Mouse (Mus musculus) heart, embryonic 10.5 days (tissue): Measurements from ENCODE around the gene Pccb. TPM values are rescaled to one million over a fixed set of nuclear protein-coding genes. Genes with fewer than 3 reads are reported as not detected.

Source experiments
- DNase-seq: peaks from one replicate; pipeline ENCODE4 v3.0.0-alpha.2; 2017; ENCODE audit warnings: low spot score
- H3K27ac ChIP-seq: fragments of 300-500 bp; sonication (generic); 2 replicates; pipeline ENCODE4 v1.5.1; 2016; ENCODE audit warnings: mild to moderate bottlenecking
- H3K27me3 ChIP-seq: fragments of 300-500 bp; sonication (generic); 2 replicates; pipeline ENCODE4 v1.6.1; 2016; ENCODE audit warnings: mild to moderate bottlenecking; ENCODE audit not compliant: poor library complexity, insufficient read depth, severe bottlenecking
- H3K36me3 ChIP-seq: fragments of 300-500 bp; sonication (generic); 2 replicates; pipeline ENCODE4 v1.6.1; 2016; ENCODE audit warnings: mild to moderate bottlenecking, moderate library complexity
- H3K4me1 ChIP-seq: fragments of 300-500 bp; sonication (generic); 2 replicates; pipeline ENCODE4 v1.6.1; 2016; ENCODE audit warnings: mild to moderate bottlenecking
- H3K4me3 ChIP-seq: fragments of 300-500 bp; sonication (generic); 2 replicates; pipeline ENCODE4 v1.5.1; 2016; ENCODE audit warnings: mild to moderate bottlenecking, moderate library complexity
- H3K9me3 ChIP-seq: fragments of 300-500 bp; sonication (generic); 2 replicates; pipeline ENCODE4 v1.6.1; 2016; ENCODE audit warnings: mild to moderate bottlenecking, moderate library complexity
- WGBS: fragments of 180-500 bp; shearing (Covaris S2); methylation state at CpG from one replicate; pipeline ENCODE4 v1.1.7; 2016; 5-methylcytosine and 5-hydroxymethylcytosine counted together
- polyA plus RNA-seq: library from polyadenylated mRNA; unstranded; fragments of >200 nt; fragmentation: Nextera tagmentation; extraction: Ambion mirVana; gene quantifications from 2 replicates; pipeline ENCODE4 v1.2.1, GENCODE M21; 2016

Gene Pccb
- polyA plus RNA-seq, 1 experiment from 2014 or later: 15.7 TPM

DNA sequence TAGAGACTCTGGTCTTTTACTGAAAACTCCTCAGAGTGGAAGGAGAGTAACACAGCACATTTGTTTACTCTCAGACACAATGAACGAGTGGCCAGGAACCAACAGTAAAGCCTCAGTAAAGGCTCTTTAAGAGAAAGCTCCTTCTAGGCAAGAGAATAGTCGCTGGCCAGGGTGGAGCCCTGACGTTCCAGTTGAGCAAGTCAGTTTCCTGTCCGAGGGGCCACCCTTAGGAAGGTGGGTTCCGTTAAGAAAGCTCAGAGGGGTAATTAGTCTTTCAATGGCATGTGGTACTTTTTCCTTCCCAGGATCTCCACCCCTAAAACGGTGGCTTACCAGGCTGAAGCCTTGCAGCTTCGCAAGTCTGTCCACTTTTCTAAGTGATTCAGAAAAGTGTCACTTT is 2.7 kb upstream of the Pccb start:
- 40% methylated on average over 7 of the region's 7 CpGs for WGBS
- Histone ChIP-seq H3K4me3 (no peak overlapping the region), H3K36me3 (no peaks in the 10 kb centered on the region), H3K9me3 (no peaks in the 10 kb centered on the region), H3K4me1 (peaks cover 12% of the 10 kb centered on the region; the same call in 1 of the 2 replicates), H3K27ac (no peak overlapping the region), H3K27me3 (no peaks in the 10 kb centered on the region)
- no peak for DNase-seq

DNA sequence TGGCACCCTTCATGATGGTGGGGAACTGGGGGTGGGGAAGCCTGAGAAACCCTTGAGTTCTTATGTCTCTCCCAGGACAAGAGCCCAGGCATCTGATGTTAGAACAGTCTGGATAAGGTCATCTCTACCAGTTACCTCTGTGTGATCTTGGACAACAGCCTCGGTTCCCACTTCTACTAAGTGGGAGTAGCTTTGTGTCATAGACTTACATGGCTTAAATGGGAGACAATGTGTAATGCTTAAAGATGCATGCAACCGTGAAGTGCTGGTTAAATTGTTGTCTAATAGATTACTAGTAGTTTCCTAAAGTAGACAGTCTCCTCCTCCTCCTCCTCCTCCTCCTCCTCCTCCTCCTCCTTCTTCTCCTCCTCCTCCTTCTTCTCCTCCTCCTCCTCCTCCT is 2.2 kb upstream of the Pccb start:
- no peak overlapping the region for H3K4me3 ChIP-seq
- no peaks in the 10 kb centered on the region for H3K27me3 ChIP-seq
- H3K27ac ChIP-seq: no peak overlapping the region
- WGBS: 88% methylated on average over 2 of the region's 2 CpGs
- H3K4me1 ChIP-seq: peaks cover 12% of the 10 kb centered on the region; the same call in 1 of the 2 replicates
- H3K36me3 ChIP-seq: 0 out of 2 replicates have a peak, but pooled peaks cover 1% of the 10 kb centered on the region
- no peaks in the 10 kb centered on the region for H3K9me3 ChIP-seq
- no peak for DNase-seq

- Histone ChIP-seq H3K36me3 (0 out of 2 replicates have a peak, but pooled peaks cover 6% of the 10 kb centered on the region), H3K4me1 (peaks cover 12% of the 10 kb centered on the region; the same call in 1 of the 2 replicates), H3K27me3 (no peaks in the 10 kb centered on the region), H3K9me3 (no peaks in the 10 kb centered on the region), H3K27ac (no peak overlapping the region), H3K4me3 (no peak overlapping the region)
- 83% methylated on average over 12 of the region's 15 CpGs for WGBS
- DNase-seq: no peak
These were observed 1.3 kb upstream of the Pccb start for GRCm38 (mm10) chr9:101035836-101036596.

DNA sequence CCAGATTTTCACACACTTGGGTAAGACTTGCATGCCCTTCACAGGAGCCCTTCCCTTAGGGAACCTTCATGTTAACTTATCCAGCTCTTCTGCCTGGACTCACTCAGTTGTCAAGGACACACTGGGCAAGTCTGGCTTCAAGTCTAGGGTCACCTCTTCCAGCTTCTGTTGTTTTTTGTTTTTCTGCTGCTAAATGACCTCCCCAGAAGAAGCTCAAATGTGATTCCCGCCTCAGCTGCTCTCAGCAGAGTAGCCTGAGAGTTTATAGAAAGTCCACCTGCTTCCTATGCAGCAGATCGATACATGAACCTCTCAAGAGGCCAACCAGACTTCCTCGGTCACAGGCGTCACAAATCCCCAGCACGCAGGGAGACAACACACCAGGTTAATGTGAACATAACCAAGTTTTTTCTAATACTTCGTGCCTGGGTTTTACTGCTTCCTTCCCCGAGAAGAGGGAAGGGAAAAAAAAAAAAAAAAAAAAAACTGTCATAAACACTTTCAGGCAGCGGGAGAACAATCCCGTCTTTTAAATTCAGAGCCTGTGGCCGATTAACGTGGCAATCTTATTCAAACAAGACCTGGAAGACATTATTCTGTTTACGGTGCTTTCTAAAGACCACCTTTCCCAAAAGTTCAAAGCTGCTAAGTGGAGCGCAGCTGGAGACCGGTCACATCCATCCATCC is 794 bp downstream of the Pccb start:
- H3K4me1 ChIP-seq: peaks cover 12% of the 10 kb centered on the region; the same call in 1 of the 2 replicates
- no peaks in the 10 kb centered on the region for H3K27me3 ChIP-seq
- 9% methylated on average over 14 of the region's 14 CpGs for WGBS
- H3K27ac ChIP-seq: peak overlapping the region; percentile 97
- peaks cover 11% of the 10 kb centered on the region for H3K36me3 ChIP-seq
- H3K9me3 ChIP-seq: no peaks in the 10 kb centered on the region
- H3K4me3 ChIP-seq: peak overlapping the region; percentile 75
- DNase-seq: no peak

DNA sequence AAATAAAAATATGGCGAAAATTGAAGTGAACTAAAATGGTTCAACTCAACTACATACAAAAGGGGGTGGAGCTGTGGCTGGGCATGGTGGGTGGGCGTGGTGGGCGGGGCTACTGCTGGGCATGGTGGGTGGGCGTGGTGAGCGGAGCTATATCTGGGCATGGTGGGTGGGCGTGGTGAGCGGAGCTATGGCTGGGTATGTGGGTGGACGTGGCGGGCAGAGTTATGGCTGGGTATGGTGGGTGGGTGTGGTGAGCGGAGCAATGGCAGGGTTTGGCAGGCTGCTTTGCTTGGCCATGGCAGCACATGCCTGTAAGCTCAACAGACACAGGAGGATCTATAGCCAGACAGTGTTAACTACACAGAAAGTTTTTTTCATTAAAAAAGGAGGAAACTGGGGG is 15.9 kb downstream of the Pccb start:
- Histone ChIP-seq H3K9me3 (no peaks in the 10 kb centered on the region), H3K4me1 (0 out of 2 replicates have a peak, but pooled peaks cover 6% of the 10 kb centered on the region), H3K27ac (no peak overlapping the region), H3K4me3 (no peak overlapping the region), H3K36me3 (peaks cover 30% of the 10 kb centered on the region), H3K27me3 (no peaks in the 10 kb centered on the region)
- DNase-seq: no peak
- WGBS: 91% methylated on average over 10 of the region's 10 CpGs

DNA sequence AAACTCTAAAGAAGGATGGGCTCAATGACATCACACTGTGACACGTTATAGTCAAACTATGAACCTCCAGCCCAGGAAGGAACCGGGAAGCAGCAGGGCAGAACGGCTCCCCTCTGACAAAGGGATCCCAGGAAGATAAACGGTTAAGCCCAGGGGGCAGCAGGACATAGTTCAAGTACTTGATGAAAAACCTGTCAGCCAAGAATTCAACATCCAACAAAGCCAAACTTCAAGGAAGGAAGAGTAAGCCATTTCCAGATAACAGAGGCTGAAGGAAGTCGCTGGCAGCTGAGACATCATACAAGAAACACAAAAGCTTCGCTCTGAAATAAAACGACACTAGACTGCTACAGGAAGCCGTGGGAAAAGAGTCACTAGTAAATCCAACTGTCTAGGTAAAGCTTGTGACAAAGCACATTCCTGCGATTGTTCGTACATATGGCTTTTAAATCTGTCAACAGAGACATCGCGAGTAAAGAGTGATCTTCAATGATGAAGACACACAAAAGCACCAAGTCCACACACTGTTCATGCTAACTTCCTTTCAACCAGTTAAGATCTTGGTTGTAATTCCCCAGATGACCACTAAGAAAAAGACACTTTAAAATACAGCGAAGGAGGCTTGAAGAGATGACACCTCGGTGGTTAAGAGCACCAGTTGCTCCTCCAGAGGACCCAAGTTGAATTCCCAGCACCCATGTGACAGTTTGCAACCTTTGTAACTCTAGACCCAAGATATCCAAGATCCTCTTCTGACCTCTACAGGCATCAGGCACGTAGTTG is 16.8 kb downstream of the Pccb start:
- WGBS: 57% methylated on average over 15 of the region's 15 CpGs
- H3K4me1 ChIP-seq: 0 out of 2 replicates have a peak, but pooled peaks cover 6% of the 10 kb centered on the region
- no peaks in the 10 kb centered on the region for H3K27me3 ChIP-seq
- DNase-seq: no peak
- no peak overlapping the region for H3K4me3 ChIP-seq
- H3K9me3 ChIP-seq: no peaks in the 10 kb centered on the region
- 0 out of 2 replicates have a peak overlapping the region, but pooled peaks have one; percentile 30 for H3K27ac ChIP-seq
- peaks cover 22% of the 10 kb centered on the region for H3K36me3 ChIP-seq

DNA sequence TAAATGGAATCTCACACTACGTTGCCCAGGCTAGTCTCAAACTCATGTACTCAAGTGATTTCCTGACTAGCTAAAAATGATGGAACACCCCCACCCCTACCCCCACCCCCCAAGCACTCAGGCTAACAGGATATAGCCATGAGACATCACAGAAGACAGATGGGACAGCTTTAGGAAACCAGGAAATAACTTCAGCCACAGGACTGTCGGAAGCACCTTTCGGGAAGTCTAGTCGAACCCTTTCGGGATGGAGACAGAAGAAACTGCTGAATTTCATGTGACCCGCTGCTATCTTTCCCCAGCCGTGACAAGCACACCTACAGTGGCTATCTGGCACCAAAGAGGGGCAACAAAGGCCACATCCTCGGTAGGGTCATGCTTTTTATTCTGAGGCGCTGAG is 19.4 kb downstream of the Pccb start:
- H3K27me3 ChIP-seq: no peaks in the 10 kb centered on the region
- H3K4me3 ChIP-seq: no peak overlapping the region
- H3K9me3 ChIP-seq: no peaks in the 10 kb centered on the region
- peaks cover 25% of the 10 kb centered on the region for H3K36me3 ChIP-seq
- WGBS: 86% methylated on average over 9 of the region's 9 CpGs
- no peak for DNase-seq
- 0 out of 2 replicates have a peak, but pooled peaks cover 6% of the 10 kb centered on the region for H3K4me1 ChIP-seq
- no peak overlapping the region for H3K27ac ChIP-seq

GRCm38 (mm10) chr9:101012433-101012832 is 22.3 kb downstream of the Pccb start:
- no peak for DNase-seq
- Histone ChIP-seq H3K4me3 (no peak overlapping the region), H3K27ac (no peak overlapping the region), H3K9me3 (no peaks in the 10 kb centered on the region), H3K36me3 (peaks cover 25% of the 10 kb centered on the region), H3K27me3 (no peaks in the 10 kb centered on the region), H3K4me1 (0 out of 2 replicates have a peak, but pooled peaks cover 2% of the 10 kb centered on the region)
- WGBS: 58% methylated on average over 10 of the region's 10 CpGs

GRCm38 (mm10) chr9:101005866-101006265 is 28.8 kb downstream of the Pccb start:
- no peak overlapping the region for H3K4me3 ChIP-seq
- H3K9me3 ChIP-seq: peaks cover 3% of the 10 kb centered on the region; the same call in 1 of the 2 replicates
- peaks cover 20% of the 10 kb centered on the region; the same call in 1 of the 2 replicates for H3K36me3 ChIP-seq
- H3K27me3 ChIP-seq: no peaks in the 10 kb centered on the region
- DNase-seq: no peak
- WGBS: 70% methylated on average over 4 of the region's 4 CpGs
- no peaks in the 10 kb centered on the region for H3K4me1 ChIP-seq
- H3K27ac ChIP-seq: no peak overlapping the region

DNA sequence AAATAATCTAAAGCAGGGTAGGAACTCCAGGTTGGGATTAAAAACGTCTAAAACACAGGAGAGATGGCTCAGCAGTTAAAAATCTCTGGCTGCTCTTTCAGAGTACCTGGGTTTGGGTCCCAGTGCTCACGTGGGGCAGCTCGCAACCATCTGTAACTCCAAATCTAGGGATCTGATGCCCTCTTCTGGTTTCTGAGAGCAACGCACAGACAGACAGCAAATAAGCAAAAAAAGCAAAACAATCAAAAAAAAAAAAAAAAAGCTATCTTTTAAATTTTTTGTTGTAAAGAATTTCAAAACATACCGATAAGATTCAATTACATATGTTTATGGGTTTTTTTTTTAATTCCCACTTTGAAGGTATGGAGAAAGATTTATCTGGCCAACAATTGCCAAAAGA is 31.4 kb downstream of the Pccb start:
- WGBS: 87% methylated on average over 5 of the region's 5 CpGs

DNA sequence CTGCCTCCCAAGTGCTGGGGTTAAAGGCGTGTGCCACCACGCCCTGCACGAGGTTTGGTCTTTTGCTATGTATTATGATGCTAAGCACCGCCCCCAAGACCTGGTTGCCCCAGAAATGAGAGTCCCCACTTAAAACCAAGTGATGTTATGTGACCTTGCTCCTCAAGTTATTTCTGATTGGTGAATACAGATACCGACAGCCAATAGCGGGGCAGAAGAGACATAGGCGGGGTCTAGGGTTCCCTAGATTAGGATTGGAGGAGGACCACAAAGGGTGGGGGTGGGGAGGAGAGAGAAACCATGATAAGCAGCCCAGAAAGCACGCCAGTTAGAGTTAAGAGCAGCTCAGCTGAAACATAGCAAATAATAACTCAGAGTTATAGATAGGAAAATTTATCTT is 31.9 kb downstream of the Pccb start:
- Histone ChIP-seq H3K4me3 (no peak overlapping the region), H3K27me3 (no peaks in the 10 kb centered on the region), H3K9me3 (peaks cover 3% of the 10 kb centered on the region; the same call in 1 of the 2 replicates), H3K4me1 (no peaks in the 10 kb centered on the region), H3K27ac (no peak overlapping the region), H3K36me3 (peaks cover 33% of the 10 kb centered on the region)
- DNase-seq: no peak
- WGBS: 87% methylated on average over 8 of the region's 8 CpGs

More for the DNA sequence above, 31.4 kb downstream of the Pccb start:
- H3K9me3 ChIP-seq: peaks cover 3% of the 10 kb centered on the region; the same call in 1 of the 2 replicates
- H3K27me3 ChIP-seq: no peaks in the 10 kb centered on the region
- H3K27ac ChIP-seq: no peak overlapping the region
- no peak for DNase-seq
- peaks cover 30% of the 10 kb centered on the region for H3K36me3 ChIP-seq
- H3K4me3 ChIP-seq: no peak overlapping the region
- H3K4me1 ChIP-seq: no peaks in the 10 kb centered on the region

GRCm38 (mm10) chr9:101002053-101002452 is 32.6 kb downstream of the Pccb start:
- Histone ChIP-seq H3K4me1 (no peaks in the 10 kb centered on the region), H3K4me3 (no peak overlapping the region), H3K27ac (no peak overlapping the region), H3K9me3 (peaks cover 3% of the 10 kb centered on the region; the same call in 1 of the 2 replicates), H3K27me3 (no peaks in the 10 kb centered on the region), H3K36me3 (peaks cover 37% of the 10 kb centered on the region)
- WGBS: 91% methylated on average over 4 of the region's 4 CpGs
- no peak for DNase-seq
